Mouse (Mus musculus) heart, embryonic 11.5 days (tissue): ENCODE results near the gene Ankdd1a. TPM values are rescaled to one million over a fixed set of nuclear protein-coding genes. Genes with fewer than 3 reads are reported as not detected.

Experiments used
- ATAC-seq: fragments of 200-750 bp; cut with Nextera tagmentation; replicated peaks from 2 replicates; pipeline ENCODE4 v1.8.0; 2017; ENCODE audit warnings: moderate library complexity; ENCODE audit not compliant: insufficient number of reproducible peaks, low FRiP score, low TSS enrichment
- H3K27ac ChIP-seq: fragments of 300-500 bp; sonication (generic); 2 replicates; pipeline ENCODE4 v1.5.1; 2014; ENCODE audit warnings: mild to moderate bottlenecking, low read depth, low read length
- H3K27me3 ChIP-seq: fragments of 300-500 bp; sonication (generic); 2 replicates; pipeline ENCODE4 v1.6.1; 2014; ENCODE audit warnings: mild to moderate bottlenecking, low read length, mixed read lengths; ENCODE audit not compliant: control insufficient read depth, insufficient read depth
- H3K36me3 ChIP-seq: fragments of 300-500 bp; sonication (generic); 2 replicates; pipeline ENCODE4 v1.6.1; 2014; ENCODE audit warnings: mild to moderate bottlenecking, low read length, moderate library complexity, mixed read lengths; ENCODE audit not compliant: control insufficient read depth, insufficient read depth
- H3K4me1 ChIP-seq: fragments of 300-500 bp; sonication (generic); 2 replicates; pipeline ENCODE4 v1.6.1; 2014; ENCODE audit warnings: low read length; ENCODE audit not compliant: control insufficient read depth, insufficient read depth
- H3K4me2 ChIP-seq: fragments of 300-500 bp; sonication (generic); 2 replicates; pipeline ENCODE4 v1.6.1; 2014; ENCODE audit warnings: mild to moderate bottlenecking, moderate library complexity
- H3K4me3 ChIP-seq: fragments of 300-500 bp; sonication (generic); 2 replicates; pipeline ENCODE4 v1.5.1; 2014; ENCODE audit warnings: low read depth, low read length
- H3K9ac ChIP-seq: fragments of 300-500 bp; sonication (generic); 2 replicates; pipeline ENCODE4 v1.6.1; 2014; ENCODE audit warnings: mild to moderate bottlenecking, low read depth, low read length, moderate library complexity
- H3K9me3 ChIP-seq: fragments of 300-500 bp; sonication (generic); replicated peaks from 2 replicates; pipeline ENCODE4 v1.6.1; 2016; ENCODE audit warnings: low read length; ENCODE audit not compliant: control insufficient read depth
- WGBS: fragments of 180-500 bp; shearing (Covaris S2); extraction: QIAGEN DNeasy Blood & Tissue Kit; methylation state at CpG from one replicate; pipeline ENCODE4 v1.1.7; 2014; ENCODE audit not compliant: insufficient replicate concordance; 5-methylcytosine and 5-hydroxymethylcytosine counted together
- polyA plus RNA-seq: library from polyadenylated mRNA; unstranded; fragments of >200 nt; fragmentation: Nextera tagmentation; extraction: Ambion mirVana; gene quantifications from 2 replicates; pipeline ENCODE4 v1.2.1, GENCODE M21; 2014

Gene Ankdd1a
- not detected in 2 replicates for polyA plus RNA-seq

GRCm38 (mm10) chr9:65519807-65520504 is at the start of gene Ankdd1a:
TSS of gene Ankdd1a (minus strand) at chr9:65520193.
- H3K9me3 ChIP-seq, result no peaks in the 10 kb centered on the region
- H3K4me1 ChIP-seq, result peaks cover 4% of the 10 kb centered on the region; the same call in 1 of the 2 replicates
- peak within 1 kb of the TSS; percentile 25 for H3K4me3 ChIP-seq
- H3K9ac ChIP-seq, result peak within 1 kb of the TSS; percentile 28; the same call in 1 of the 2 replicates
- no peak within 1 kb of the TSS for H3K27ac ChIP-seq
- no peak for ATAC-seq
- H3K27me3 ChIP-seq, result no peaks in the 10 kb centered on the region
- H3K4me2 ChIP-seq, result peak within 1 kb of the TSS; percentile 63
- no peaks in the 10 kb centered on the region for H3K36me3 ChIP-seq
- WGBS, result 10% methylated on average over 25 of the region's 25 CpGs

- H3K4me2 ChIP-seq, result no peak overlapping the region
- no peaks in the 10 kb centered on the region for H3K27me3 ChIP-seq
- ATAC-seq, result no peak
- no peak overlapping the region for H3K9ac ChIP-seq
- WGBS, result 76% methylated on average over 6 of the region's 6 CpGs
- peaks cover 8% of the 10 kb centered on the region for H3K36me3 ChIP-seq
- no peaks in the 10 kb centered on the region for H3K9me3 ChIP-seq
- H3K27ac ChIP-seq, result no peak overlapping the region
- no peak overlapping the region for H3K4me3 ChIP-seq
- peaks cover 2% of the 10 kb centered on the region for H3K4me1 ChIP-seq
Measured at GRCm38 (mm10) chr9:65569491-65569971, 49.5 kb upstream of the Ankdd1a start.

GRCm38 (mm10) chr9:65568787-65569186 is 48.8 kb upstream of the Ankdd1a start:
- Histone ChIP-seq H3K27ac (no peak overlapping the region), H3K36me3 (peaks cover 9% of the 10 kb centered on the region)
- WGBS, result 86% methylated on average over 6 of the region's 6 CpGs

GRCm38 (mm10) chr9:65564698-65565097 is 44.7 kb upstream of the Ankdd1a start:
- Histone ChIP-seq H3K4me1 (peaks cover 20% of the 10 kb centered on the region), H3K9ac (no peak overlapping the region), H3K9me3 (no peaks in the 10 kb centered on the region), H3K27me3 (no peaks in the 10 kb centered on the region), H3K4me2 (no peak overlapping the region), H3K27ac (no peak overlapping the region), H3K4me3 (no peak overlapping the region), H3K36me3 (peaks cover 16% of the 10 kb centered on the region)
- WGBS, result 89% methylated on average over 2 of the region's 2 CpGs
- ATAC-seq, result no peak

More at GRCm38 (mm10) chr9:65568787-65569186, 48.8 kb upstream of the Ankdd1a start:
- no peak overlapping the region for H3K4me2 ChIP-seq
- H3K9me3 ChIP-seq, result no peaks in the 10 kb centered on the region
- no peak overlapping the region for H3K4me3 ChIP-seq
- H3K9ac ChIP-seq, result no peak overlapping the region
- no peak for ATAC-seq
- no peaks in the 10 kb centered on the region for H3K4me1 ChIP-seq
- H3K27me3 ChIP-seq, result no peaks in the 10 kb centered on the region

- Histone ChIP-seq H3K36me3 (peaks cover 23% of the 10 kb centered on the region), H3K4me1 (peaks cover 20% of the 10 kb centered on the region), H3K9me3 (no peaks in the 10 kb centered on the region), H3K4me2 (no peak overlapping the region), H3K4me3 (no peak overlapping the region), H3K9ac (no peak overlapping the region), H3K27me3 (no peaks in the 10 kb centered on the region), H3K27ac (peak overlapping the region; percentile 63; the same call in 1 of the 2 replicates)
- no peak for ATAC-seq
- WGBS, result 94% methylated on average over 5 of the region's 5 CpGs
Measured at GRCm38 (mm10) chr9:65563073-65563472, 43.1 kb upstream of the Ankdd1a start.

GRCm38 (mm10) chr9:65562081-65562506 is 42.1 kb upstream of the Ankdd1a start:
- H3K27ac ChIP-seq, result peak overlapping the region; percentile 63
- peak; percentile 41; the same call in 1 of the 2 replicates for ATAC-seq
- H3K27me3 ChIP-seq, result no peaks in the 10 kb centered on the region
- H3K9ac ChIP-seq, result peak overlapping the region; percentile 44; the same call in 1 of the 2 replicates
- H3K9me3 ChIP-seq, result no peaks in the 10 kb centered on the region
- peaks cover 23% of the 10 kb centered on the region for H3K36me3 ChIP-seq
- WGBS, result 31% methylated on average over 4 of the region's 4 CpGs
- H3K4me2 ChIP-seq, result no peak overlapping the region
- no peak overlapping the region for H3K4me3 ChIP-seq
- H3K4me1 ChIP-seq, result peaks cover 20% of the 10 kb centered on the region

- no peak for ATAC-seq
- H3K27me3 ChIP-seq, result no peaks in the 10 kb centered on the region
- H3K27ac ChIP-seq, result no peak overlapping the region
- no peak overlapping the region for H3K9ac ChIP-seq
- no peak overlapping the region for H3K4me2 ChIP-seq
- peaks cover 22% of the 10 kb centered on the region for H3K36me3 ChIP-seq
- no peaks in the 10 kb centered on the region for H3K9me3 ChIP-seq
- WGBS, result 81% methylated on average over 4 of the region's 4 CpGs
- no peak overlapping the region for H3K4me3 ChIP-seq
- peaks cover 20% of the 10 kb centered on the region for H3K4me1 ChIP-seq
Measured at GRCm38 (mm10) chr9:65561016-65561415, 41.0 kb upstream of the Ankdd1a start.

GRCm38 (mm10) chr9:65558806-65559205 is 38.8 kb upstream of the Ankdd1a start:
- WGBS, result 92% methylated on average over 6 of the region's 6 CpGs
- H3K9me3 ChIP-seq, result no peaks in the 10 kb centered on the region
- ATAC-seq, result no peak
- peaks cover 20% of the 10 kb centered on the region for H3K36me3 ChIP-seq
- no peak overlapping the region for H3K4me3 ChIP-seq
- H3K27me3 ChIP-seq, result no peaks in the 10 kb centered on the region
- peaks cover 35% of the 10 kb centered on the region for H3K4me1 ChIP-seq
- H3K4me2 ChIP-seq, result no peak overlapping the region
- no peak overlapping the region for H3K9ac ChIP-seq
- H3K27ac ChIP-seq, result no peak overlapping the region
